ENCODE assay signal across 8 mouse cellular contexts in the genomic region with DNA sequence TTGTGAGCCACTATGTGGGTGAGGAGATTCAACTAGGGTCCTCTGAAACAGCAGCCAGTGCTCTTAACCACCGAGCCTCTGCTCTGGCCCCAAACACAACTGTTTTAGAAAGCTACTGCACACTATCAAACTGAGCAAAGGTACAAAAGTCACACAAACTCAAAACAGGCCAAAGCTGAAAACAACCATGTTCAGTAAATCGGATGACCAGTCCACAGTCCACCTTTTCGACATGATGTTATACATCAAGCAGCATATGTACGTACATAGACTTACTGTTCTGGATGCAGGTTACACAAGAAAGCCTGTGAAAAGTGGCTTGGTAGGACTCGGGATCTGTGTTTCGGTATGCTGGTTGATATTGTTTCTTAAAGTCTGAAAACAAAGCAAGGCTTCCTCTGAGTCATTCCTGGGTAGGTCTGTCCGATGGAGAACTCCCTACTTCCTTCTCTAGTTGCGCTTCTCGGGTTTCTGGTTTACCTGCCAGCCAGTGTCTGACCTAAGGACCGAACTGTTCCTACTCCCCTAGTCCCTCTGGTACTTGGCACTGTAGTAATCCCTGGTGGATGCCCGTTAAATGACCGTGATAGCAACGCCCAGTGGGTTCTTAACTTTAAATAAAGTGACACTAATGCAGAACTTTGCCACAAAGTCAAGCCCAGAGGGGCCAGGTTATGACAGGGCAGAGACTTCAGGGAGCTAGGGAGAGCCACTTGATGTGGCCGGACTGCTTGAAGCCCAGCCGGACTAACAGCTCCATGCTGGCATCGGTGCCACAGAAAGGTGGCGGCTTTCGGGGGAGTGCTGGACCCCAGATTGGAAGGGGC. TPM values are rescaled to one million over a fixed set of nuclear protein-coding genes. Genes with fewer than 3 reads are reported as not detected.
DNase-seq lines count a peak whose midpoint lies in the region; ATAC-seq and TF ChIP-seq lines count a peak whose summit lies in the region.

No protein-coding gene starts in this region.

- H3K4me2 ChIP-seq in intestine, postnatal 0 days (replicated peaks; ENCODE audit: low read depth): peak overlapping the region; percentile 92
- H3K4me2 ChIP-seq in neural tube, embryonic 13.5 days: peak overlapping the region; percentile 72

- H3K4me1 ChIP-seq in thymus, adult 2 months (replicated peaks; ENCODE audit: control insufficient read depth, insufficient read depth, low read length): peaks cover 11% of the 10 kb centered on the region
- no peaks in the 10 kb centered on the region for H3K4me1 ChIP-seq in intestine, postnatal 0 days (replicated peaks; ENCODE audit: control insufficient read depth, insufficient read depth, low read length)
- H3K4me1 ChIP-seq in neural tube, embryonic 13.5 days (replicated peaks): peaks cover 17% of the 10 kb centered on the region

- peak overlapping the region; percentile 39 for H3K4me3 ChIP-seq in thymus, adult 2 months (ENCODE audit: control insufficient read depth, insufficient read depth, low read length)
- peak overlapping the region; percentile 77 for H3K4me3 ChIP-seq in intestine, postnatal 0 days (ENCODE audit: low read depth, low read length)
- H3K4me3 ChIP-seq in neural tube, embryonic 13.5 days: peak overlapping the region; percentile 59

- H3K27me3 ChIP-seq in thymus, adult 2 months (ENCODE audit: control insufficient read depth, insufficient read depth, low read length): no peaks in the 10 kb centered on the region
- no peaks in the 10 kb centered on the region for H3K27me3 ChIP-seq in intestine, postnatal 0 days (replicated peaks; ENCODE audit: control insufficient read depth, insufficient read depth, low read length)
- no peaks in the 10 kb centered on the region for H3K27me3 ChIP-seq in neural tube, embryonic 13.5 days

- H3K9ac ChIP-seq in intestine, postnatal 0 days (ENCODE audit: low read depth, low read length): peak overlapping the region; percentile 76
- H3K9ac ChIP-seq in neural tube, embryonic 13.5 days: peak overlapping the region; percentile 78

- peak; percentile 48 for DNase-seq in cerebellum, adult 9-10 months
- no peak for DNase-seq in cerebellum, adult 9-11 months
- no peak for DNase-seq in thymus, adult 2 months
- no peak for DNase-seq in thymus, postnatal 14 days
- DNase-seq in frontal cortex, adult 2 months (ENCODE audit: extremely low spot score in 1 of 2, low spot score in 1 of 2): no peak
- no peak for DNase-seq in left cerebral cortex, adult 9 months (ENCODE audit: low spot score in 2 of 2)

- H3K36me3 ChIP-seq in thymus, adult 2 months (ENCODE audit: control insufficient read depth, insufficient read depth, low read length): no peaks in the 10 kb centered on the region
- no peaks in the 10 kb centered on the region for H3K36me3 ChIP-seq in intestine, postnatal 0 days (ENCODE audit: control insufficient read depth, insufficient read depth)
- H3K36me3 ChIP-seq in neural tube, embryonic 13.5 days: peaks cover 5% of the 10 kb centered on the region; the same call in 1 of the 2 replicates

- 40% methylated on average over 18 of the region's 18 CpGs for WGBS in thymus, adult 2 months
- WGBS in intestine, postnatal 0 days: 23% methylated on average over 18 of the region's 18 CpGs
- WGBS in neural tube, embryonic 13.5 days: 26% methylated on average over 18 of the region's 18 CpGs

- peak; percentile 42 for ATAC-seq in intestine, postnatal 0 days
- ATAC-seq in neural tube, embryonic 13.5 days (ENCODE audit: low read depth): peak; percentile 66

- no peak for TF ChIP-seq POLR2A in thymus, adult 2 months (IDR thresholded peaks at IDR 0.05; ENCODE audit: control insufficient read depth, extremely low read depth, insufficient read depth, low read length, poor library complexity)

- no peak for TF ChIP-seq CTCF in thymus, adult 2 months (IDR thresholded peaks at IDR 0.05; ENCODE audit: borderline replicate concordance, control insufficient read depth, extremely low read depth, insufficient read depth, low read length, poor library complexity)
- TF ChIP-seq CTCF in intestine, postnatal 0 days (IDR thresholded peaks at IDR 0.05; ENCODE audit: low read depth): no peak

- H3K9me3 ChIP-seq in intestine, postnatal 0 days (ENCODE audit: control insufficient read depth): no peaks in the 10 kb centered on the region
- H3K9me3 ChIP-seq in neural tube, embryonic 13.5 days: no peaks in the 10 kb centered on the region

- H3K27ac ChIP-seq in thymus, adult 2 months (ENCODE audit: control insufficient read depth, insufficient read depth, low read length): no peak overlapping the region; the same call in 1 of the 2 replicates
- H3K27ac ChIP-seq in intestine, postnatal 0 days (ENCODE audit: low read depth, low read length): peak overlapping the region; percentile 76
- no peak overlapping the region for H3K27ac ChIP-seq in neural tube, embryonic 13.5 days (replicated peaks)

RNA-seq across cellular contexts. Expression of gene Srpr, which starts 0.8 kb away (rescaled TPM):
- polyA plus RNA-seq in thymus, adult 2 months (2012; rRNA removed): 58.2 and 70.1 TPM in 2 replicates
- 118 and 130 TPM in 2 replicates for polyA plus RNA-seq in intestine, postnatal 0 days (2015; fragmentation: Nextera tagmentation; extraction: Ambion mirVana)
- 65.6 and 73.9 TPM in 2 replicates for polyA plus RNA-seq in neural tube, embryonic 13.5 days (2015; fragmentation: Nextera tagmentation; extraction: Ambion mirVana)
- polyA plus RNA-seq in frontal cortex, adult 2 months (2012; rRNA removed): 43.9 and 48.8 TPM in 2 replicates

RNA-seq across cellular contexts. Expression of gene Tirap, which starts 0.9 kb away (rescaled TPM):
- 3.2 and 5.2 TPM in 2 replicates for polyA plus RNA-seq in thymus, adult 2 months (2012; rRNA removed)
- polyA plus RNA-seq in intestine, postnatal 0 days (2015; fragmentation: Nextera tagmentation; extraction: Ambion mirVana): 9.7 and 10.0 TPM in 2 replicates
- polyA plus RNA-seq in neural tube, embryonic 13.5 days (2015; fragmentation: Nextera tagmentation; extraction: Ambion mirVana): 6.6 TPM in 2 replicates
- 1.8 and 1.9 TPM in 2 replicates for polyA plus RNA-seq in frontal cortex, adult 2 months (2012; rRNA removed)

RNA-seq across cellular contexts. Expression of gene Foxred1, which starts 11.7 kb away (rescaled TPM):
- 27.0 and 28.5 TPM in 2 replicates for polyA plus RNA-seq in thymus, adult 2 months (2012; rRNA removed)
- 20.3 and 20.4 TPM in 2 replicates for polyA plus RNA-seq in intestine, postnatal 0 days (2015; fragmentation: Nextera tagmentation; extraction: Ambion mirVana)
- 41.4 and 43.1 TPM in 2 replicates for polyA plus RNA-seq in neural tube, embryonic 13.5 days (2015; fragmentation: Nextera tagmentation; extraction: Ambion mirVana)
- polyA plus RNA-seq in frontal cortex, adult 2 months (2012; rRNA removed): 52.8 and 59.7 TPM in 2 replicates

RNA-seq across cellular contexts. Expression of gene Dcps, which starts 23.3 kb away (rescaled TPM):
- polyA plus RNA-seq in thymus, adult 2 months (2012; rRNA removed): 60.5 and 65.2 TPM in 2 replicates
- polyA plus RNA-seq in intestine, postnatal 0 days (2015; fragmentation: Nextera tagmentation; extraction: Ambion mirVana): 25.7 and 26.1 TPM in 2 replicates
- polyA plus RNA-seq in neural tube, embryonic 13.5 days (2015; fragmentation: Nextera tagmentation; extraction: Ambion mirVana): 70.9 and 72.5 TPM in 2 replicates
- polyA plus RNA-seq in frontal cortex, adult 2 months (2012; rRNA removed): 23.6 and 23.9 TPM in 2 replicates
